ENCODE assay signal across 8 mouse cellular contexts in the genomic region with DNA sequence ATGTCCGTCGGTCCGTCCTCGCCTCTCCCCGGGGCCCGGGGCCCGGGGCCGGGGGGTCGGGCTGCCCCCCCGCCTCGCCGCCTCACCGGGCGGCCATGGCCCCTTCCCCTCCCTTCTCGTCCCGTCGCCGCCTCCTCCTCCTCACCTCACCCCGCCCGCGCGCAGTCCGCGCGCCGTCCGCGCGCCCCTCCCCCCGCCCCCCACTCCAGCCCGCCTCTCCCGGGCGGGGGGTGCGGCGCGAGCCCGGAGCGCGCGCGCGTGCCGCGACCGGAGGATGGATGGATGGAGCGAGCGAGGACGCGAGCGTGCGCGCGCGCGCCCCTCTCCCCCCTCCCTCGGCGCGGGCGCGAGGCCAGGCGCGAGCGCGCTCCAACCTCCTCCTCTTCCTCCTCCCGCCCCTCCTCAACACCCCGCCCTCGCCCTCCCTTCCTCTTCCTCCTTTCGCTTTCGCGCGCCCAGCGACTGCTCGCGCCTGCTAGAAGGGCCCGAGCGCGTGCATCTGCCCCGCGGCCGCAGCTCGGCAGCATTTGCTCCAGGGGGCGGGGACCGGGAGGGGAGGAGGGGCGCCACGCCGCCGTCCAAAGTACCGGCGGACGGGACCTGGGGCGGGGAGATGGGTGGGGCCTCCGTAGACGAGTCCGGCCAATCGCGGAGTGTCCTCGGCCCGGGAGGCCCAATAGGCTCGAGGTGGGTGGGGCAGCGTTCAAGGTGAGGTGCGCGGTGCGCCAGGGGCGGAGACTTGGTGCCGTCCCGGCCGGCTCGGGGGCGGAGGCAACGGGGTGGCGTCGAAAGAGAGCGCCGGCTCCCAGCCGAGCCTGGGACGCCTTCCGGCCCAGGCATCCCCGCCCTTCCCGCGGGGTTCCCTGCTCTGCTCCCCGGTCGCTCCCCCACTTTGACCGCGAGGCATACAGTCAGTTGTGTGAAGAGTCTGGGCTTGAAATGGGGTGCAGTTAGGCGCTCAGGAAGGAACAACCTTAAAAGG. TPM values are rescaled to one million over a fixed set of nuclear protein-coding genes. Genes with fewer than 3 reads are reported as not detected.
A peak's percentile ranks its signal among the peaks of the same experiment; 100 is the strongest.
DNase-seq lines count a peak whose midpoint lies in the region; ATAC-seq and TF ChIP-seq lines count a peak whose summit lies in the region.

Gene Atxn7l3, minus strand, starts transcription at position 141 of the 982 bp plus-strand sequence.

- intact Hi-C loops in gastrocnemius, adult 2 months (cut with DNase I) = loop anchor here (10.0 kb wide), 1 partner anchor 258 kb away; the partner anchor contains the start of gene Gpatch8
- intact Hi-C loops in left cerebral cortex, adult 2 months (cut with DNase I) = loop anchor here (1.0 to 2.0 kb wide), 3 partner anchors 20 to 134 kb away; partner anchors contain the start of gene Grn

- H3K4me3 ChIP-seq in gastrocnemius, adult 2 months = peak within 1 kb of the TSS; percentile 91
- H3K4me3 ChIP-seq in hindbrain, postnatal 0 days (ENCODE audit: low read length) = peak within 1 kb of the TSS; percentile 89
- H3K4me3 ChIP-seq in left cerebral cortex, adult 2 months = peak within 1 kb of the TSS; percentile 86

- peak within 1 kb of the TSS; percentile 93 for H3K4me2 ChIP-seq in hindbrain, postnatal 0 days (ENCODE audit: low read depth, low read length)

- peak; percentile 99 for DNase-seq in WW6 (ENCODE audit: low read depth, low spot score)
- peak; percentile 91 to 95 for DNase-seq in cerebellum, postnatal 4 days (ENCODE audit: low spot score in 2 of 2)
- peak; percentile 100 for DNase-seq in gastrocnemius, adult 2 months
- peak; percentile 98 for DNase-seq in hindbrain, postnatal 0 days (ENCODE audit: low spot score)
- DNase-seq in left cerebral cortex, adult 2 months (ENCODE audit: extremely low spot score in 1 of 2, low spot score in 2 of 2) = peak; percentile 98 to 99
- peak; percentile 98 for DNase-seq in right cerebral cortex, adult 2 months (ENCODE audit: low spot score in 2 of 2)
- peak; percentile 99 for DNase-seq in urinary bladder, postnatal 14 days (ENCODE audit: low spot score)

- peak within 1 kb of the TSS; percentile 88 for H3K9ac ChIP-seq in hindbrain, postnatal 0 days (replicated peaks; ENCODE audit: low read length)

- no peak for TF ChIP-seq CTCF in gastrocnemius, adult 2 months (IDR thresholded peaks at IDR 0.05)
- no peak for TF ChIP-seq CTCF in hindbrain, postnatal 0 days (IDR thresholded peaks at IDR 0.05; ENCODE audit: low read depth)
- TF ChIP-seq CTCF in left cerebral cortex, adult 2 months (IDR thresholded peaks at IDR 0.05) = no peak

- ATAC-seq in hindbrain, postnatal 0 days = peak; percentile 96
- ATAC-seq in megakaryocyte, adult 5-6 weeks (ENCODE audit: poor library complexity, severe bottlenecking) = peak; percentile 79

- peaks cover 10% of the 10 kb centered on the region for H3K4me1 ChIP-seq in hindbrain, postnatal 0 days (ENCODE audit: insufficient read depth, low read length)

- 1% methylated on average over 53 of the region's 125 CpGs for WGBS in hindbrain, postnatal 0 days

- H3K27me3 ChIP-seq in hindbrain, postnatal 0 days (ENCODE audit: insufficient read depth, low read length) = no peaks in the 10 kb centered on the region

- peak within 1 kb of the TSS; percentile 98 for H3K27ac ChIP-seq in gastrocnemius, adult 2 months
- H3K27ac ChIP-seq in hindbrain, postnatal 0 days = peak within 1 kb of the TSS; percentile 96
- H3K27ac ChIP-seq in left cerebral cortex, adult 2 months = peak within 1 kb of the TSS; percentile 95

- no peaks in the 10 kb centered on the region for H3K9me3 ChIP-seq in hindbrain, postnatal 0 days (ENCODE audit: low read length)

- peaks cover 12% of the 10 kb centered on the region for H3K36me3 ChIP-seq in hindbrain, postnatal 0 days (ENCODE audit: insufficient read depth, low read length)

RNA-seq across cellular contexts. Expression of gene Atxn7l3, which starts in this region (rescaled TPM):
- 10 to 100 TPM; 12.0 to 12.6 TPM for total RNA-seq in gastrocnemius, adult 2 months (2021)
- total RNA-seq in hindbrain, postnatal 0 days (2014; rRNA removed) = 146 and 149 TPM in 2 replicates
- polyA plus RNA-seq in hindbrain, postnatal 0 days (2015; fragmentation: Nextera tagmentation; extraction: Ambion mirVana) = 22.8 and 23.7 TPM in 2 replicates
- total RNA-seq in left cerebral cortex, adult 2 months (2021) = 100 to 1,000 TPM; 236 to 242 TPM
- 24.9 and 26.9 TPM in 2 replicates for total RNA-seq in megakaryocyte, adult 5-6 weeks (2015)
- total RNA-seq in megakaryocyte, adult 5-6 weeks (2017) = 25.5 and 25.7 TPM in 2 replicates

Comparison
In these comparisons a context has a peak if more than half of its experiments do, and no peak if none do; other contexts are left out.
1. Peak in every context shown above with its lines: DNase-seq, ATAC-seq, H3K4me3 ChIP-seq and H3K27ac ChIP-seq.